Mouse (Mus musculus) spleen, adult 2 months (tissue): Measurements from ENCODE around the gene Gm20388. TPM values are rescaled to one million over a fixed set of nuclear protein-coding genes. Genes with fewer than 3 reads are reported as not detected.

Experiments used
- DNase-seq, 2 experiments: peaks; one replicate each; pipeline versions ENCODE4 v3.0.0 to v3.0.0-alpha.2; 2012 to 2021; ENCODE audit warnings: low spot score in 2 of 2, low read depth in 1 of 2
- H3K27ac ChIP-seq: fragments of 200-500 bp; 2 replicates; pipeline ENCODE4 v1.5.1; 2012; ENCODE audit warnings: low read length, inconsistent platforms; ENCODE audit not compliant: insufficient read depth
- H3K27me3 ChIP-seq: fragments of 200-500 bp; 2 replicates; pipeline ENCODE4 v1.6.1; 2012; ENCODE audit warnings: mild to moderate bottlenecking, moderate library complexity, low read length, inconsistent platforms; ENCODE audit not compliant: control insufficient read depth, insufficient read depth
- H3K36me3 ChIP-seq: fragments of 200-500 bp; 2 replicates; pipeline ENCODE4 v1.6.1; 2012; ENCODE audit warnings: mild to moderate bottlenecking, low read length, inconsistent platforms; ENCODE audit not compliant: control insufficient read depth, insufficient read depth
- H3K4me1 ChIP-seq: fragments of 200-500 bp; 2 replicates; pipeline ENCODE4 v1.6.1; 2011; ENCODE audit warnings: inconsistent platforms; ENCODE audit not compliant: control insufficient read depth, insufficient read depth, insufficient read length
- H3K4me3 ChIP-seq: fragments of 200-500 bp; 2 replicates; pipeline ENCODE4 v1.5.1; 2011; ENCODE audit warnings: mild to moderate bottlenecking, inconsistent platforms; ENCODE audit not compliant: insufficient read depth, insufficient read length; ENCODE audit errors: extremely low read depth
- CTCF ChIP-seq: fragments of 200-500 bp; IDR thresholded peaks from 2 replicates; pipeline ENCODE4 v1.5.1; 2011; ENCODE audit warnings: mild to moderate bottlenecking, inconsistent platforms; ENCODE audit not compliant: insufficient read depth, insufficient read length, insufficient replicate concordance; ENCODE audit errors: extremely low read depth
- POLR2A ChIP-seq: fragments of 200-500 bp; IDR thresholded peaks from 2 replicates; pipeline ENCODE4 v1.6.1; 2011; ENCODE audit warnings: low read depth, low read length, inconsistent platforms
- WGBS: fragments of 180-500 bp; shearing (Covaris S2); methylation state at CpG from one replicate; pipeline ENCODE4 v1.1.7; 2018; 5-methylcytosine and 5-hydroxymethylcytosine counted together
- polyA plus RNA-seq: library from polyadenylated mRNA; depleted of rRNA; stranded (reverse); fragments of >200 nt; gene quantifications from 2 replicates; pipeline ENCODE4 v1.2.3, GENCODE M21; 2012

Gm20388 gene
- polyA plus RNA-seq, 1 experiment = 26.1 TPM

DNA sequence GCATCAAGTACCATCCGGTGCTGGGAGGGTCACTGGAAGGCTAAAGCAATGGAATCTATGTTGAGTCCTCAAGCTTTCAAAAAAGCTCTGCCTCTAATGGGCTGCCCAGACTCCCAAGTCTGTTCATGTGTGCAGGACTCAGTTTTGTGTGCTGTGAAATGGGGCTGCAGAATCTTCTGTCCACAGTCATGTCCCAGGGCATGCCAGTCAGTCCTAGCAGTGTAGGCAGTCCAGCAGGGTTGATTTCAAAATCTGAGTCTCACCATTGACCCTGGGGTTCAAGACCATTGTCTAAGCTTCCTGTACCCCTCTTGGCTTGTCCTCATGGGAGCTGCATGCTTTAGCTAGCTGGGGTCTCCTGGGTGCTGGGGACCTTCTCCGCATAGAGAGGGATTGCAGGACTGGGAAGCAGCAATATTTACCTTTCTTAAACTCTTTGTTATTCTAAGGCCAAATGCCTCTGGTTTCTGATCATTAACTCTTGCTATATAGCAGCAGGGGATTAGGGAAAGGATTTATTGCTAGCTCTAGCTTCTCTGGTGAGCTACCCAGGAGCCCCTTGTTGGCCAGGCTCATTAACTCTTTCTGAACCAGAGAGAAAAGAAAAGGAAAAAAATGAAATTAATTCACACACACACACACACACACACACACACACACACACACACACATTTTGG lies 94.2 kb downstream of the Gm20388 start:
- no peaks in the 10 kb centered on the region for H3K36me3 ChIP-seq
- H3K27me3 ChIP-seq = no peaks in the 10 kb centered on the region
- no peak overlapping the region for H3K27ac ChIP-seq
- no peaks in the 10 kb centered on the region for H3K4me1 ChIP-seq
- no peak overlapping the region for H3K4me3 ChIP-seq
- no peak for DNase-seq
- no peak for TF ChIP-seq CTCF
- TF ChIP-seq POLR2A = no peak
- 89% methylated on average over 2 of the region's 2 CpGs for WGBS

DNA sequence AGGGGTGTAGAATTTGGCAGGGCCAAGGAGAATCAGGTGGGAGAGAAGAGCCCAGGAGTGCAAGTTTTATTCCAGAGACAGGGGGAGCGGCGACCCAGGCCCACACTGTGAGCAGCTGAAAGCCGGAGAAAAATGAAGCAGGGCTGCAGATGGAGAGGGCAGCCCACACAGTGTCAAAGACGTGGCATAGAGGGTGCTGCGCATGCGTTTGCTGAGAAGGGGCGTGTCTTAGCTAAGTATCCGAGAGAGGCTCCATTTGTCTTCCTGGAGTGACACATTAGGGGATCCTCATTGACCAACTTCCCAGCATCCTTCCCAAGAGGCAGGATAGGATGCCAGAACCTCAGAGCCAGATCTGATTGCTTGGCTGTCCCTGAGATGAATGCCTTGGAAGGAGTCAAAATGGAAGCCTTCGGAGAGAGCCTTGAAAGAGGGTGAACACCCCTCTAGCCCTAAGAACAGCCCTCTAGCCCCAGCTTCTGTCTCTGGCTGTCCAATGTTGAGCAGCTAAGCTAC lies 96.1 kb downstream of the Gm20388 start:
- TF ChIP-seq CTCF = no peak
- TF ChIP-seq POLR2A = no peak
- no peaks in the 10 kb centered on the region for H3K4me1 ChIP-seq
- 86% methylated on average over 9 of the region's 9 CpGs for WGBS
- no peak overlapping the region for H3K27ac ChIP-seq
- H3K4me3 ChIP-seq = no peak overlapping the region
- H3K36me3 ChIP-seq = no peaks in the 10 kb centered on the region
- no peak for DNase-seq
- no peaks in the 10 kb centered on the region for H3K27me3 ChIP-seq

DNA sequence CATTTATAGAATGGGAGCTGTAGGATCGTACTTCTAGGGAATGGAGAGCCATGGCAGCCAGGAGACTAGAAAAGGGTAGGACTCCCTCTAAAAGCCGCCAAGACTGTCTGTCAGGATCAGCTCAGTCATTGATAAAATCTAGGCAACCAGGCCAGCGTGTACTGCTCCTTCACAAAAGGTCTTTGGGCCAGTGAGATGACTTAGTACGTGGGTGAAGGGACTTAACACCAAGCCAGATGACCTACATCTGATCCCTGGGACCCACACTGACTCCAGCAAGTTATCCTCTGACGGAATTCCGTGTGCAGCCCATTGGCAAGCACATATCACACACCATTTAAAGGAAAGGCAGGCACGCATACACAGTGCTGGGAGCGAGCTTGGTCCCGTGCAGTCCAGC lies 96.5 kb downstream of the Gm20388 start:
- no peak overlapping the region for H3K4me3 ChIP-seq
- H3K27ac ChIP-seq = no peak overlapping the region
- no peaks in the 10 kb centered on the region for H3K27me3 ChIP-seq
- no peaks in the 10 kb centered on the region for H3K36me3 ChIP-seq
- TF ChIP-seq POLR2A = no peak
- TF ChIP-seq CTCF = no peak
- H3K4me1 ChIP-seq = no peaks in the 10 kb centered on the region
- WGBS = 87% methylated on average over 9 of the region's 9 CpGs
- DNase-seq = no peak

DNA sequence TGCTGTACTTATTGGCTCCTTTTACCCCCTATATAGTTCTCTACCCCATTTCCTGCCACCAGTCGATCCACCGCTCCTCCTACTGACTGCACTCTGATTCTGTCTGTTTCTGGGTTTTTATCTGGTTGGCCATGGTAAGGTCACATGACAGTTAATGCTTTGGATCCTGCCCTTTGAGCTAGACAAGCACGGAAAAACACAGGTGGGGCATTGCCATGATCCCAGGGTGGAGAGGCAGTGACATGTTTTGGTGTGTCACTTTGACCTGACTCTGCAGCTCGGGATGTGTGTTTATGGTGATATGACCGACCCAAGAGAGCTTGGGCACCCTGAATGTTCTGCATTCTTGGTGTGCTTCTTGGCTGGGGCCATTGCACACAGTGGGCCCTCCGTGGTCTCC lies 98.6 kb downstream of the Gm20388 start:
- H3K4me1 ChIP-seq = peaks cover 2% of the 10 kb centered on the region; the same call in 1 of the 2 replicates
- TF ChIP-seq CTCF (no peak), POLR2A (no peak)
- no peak overlapping the region for H3K27ac ChIP-seq
- no peak overlapping the region for H3K4me3 ChIP-seq
- DNase-seq = no peak
- H3K36me3 ChIP-seq = no peaks in the 10 kb centered on the region
- no peaks in the 10 kb centered on the region for H3K27me3 ChIP-seq
- 83% methylated on average over 6 of the region's 6 CpGs for WGBS

DNA sequence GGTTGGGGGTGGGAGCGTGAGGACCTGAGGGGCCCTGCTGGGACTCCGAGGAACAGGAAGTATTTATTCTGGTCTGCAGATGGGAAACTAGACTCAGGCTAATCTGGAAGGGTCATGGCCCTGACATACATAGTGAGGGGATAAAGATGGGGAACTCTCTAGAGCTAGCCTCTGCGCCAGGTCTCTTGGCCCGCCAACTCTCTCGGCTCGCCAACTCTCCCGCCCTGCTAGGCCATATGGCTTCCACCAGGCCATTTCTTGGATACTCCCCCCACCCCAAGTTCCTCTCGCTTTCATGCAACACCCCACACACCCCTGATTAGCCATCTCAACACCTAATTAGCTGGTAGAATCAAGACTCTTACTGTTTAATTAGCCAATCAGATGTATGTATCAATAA lies 101.8 kb downstream of the Gm20388 start:
- H3K4me3 ChIP-seq = no peak overlapping the region
- no peaks in the 10 kb centered on the region for H3K36me3 ChIP-seq
- WGBS = 86% methylated on average over 8 of the region's 8 CpGs
- H3K27ac ChIP-seq = no peak overlapping the region
- no peaks in the 10 kb centered on the region for H3K27me3 ChIP-seq
- TF ChIP-seq POLR2A (no peak), CTCF (no peak)
- peaks cover 5% of the 10 kb centered on the region for H3K4me1 ChIP-seq
- DNase-seq = no peak

DNA sequence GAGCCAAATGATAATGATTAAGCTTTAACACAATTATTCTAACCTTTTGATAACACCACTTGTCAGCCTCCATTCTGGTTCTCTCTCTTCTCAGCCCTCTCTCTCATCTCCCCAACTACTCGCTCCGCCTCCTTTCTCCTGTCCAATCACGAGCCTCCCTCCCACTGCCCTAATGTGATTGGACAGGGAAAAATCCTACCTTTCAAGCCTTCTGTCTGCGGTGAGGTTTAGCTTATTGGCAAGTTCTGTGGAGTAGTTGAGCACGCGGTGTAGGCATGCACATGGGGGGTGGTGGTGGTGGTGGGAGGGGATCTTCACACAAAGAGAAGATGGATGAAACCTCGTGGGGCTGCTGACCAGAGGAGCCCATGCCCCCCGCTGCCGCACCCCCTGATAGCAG lies 102.3 kb downstream of the Gm20388 start:
- Histone ChIP-seq H3K27me3 (no peaks in the 10 kb centered on the region), H3K27ac (no peak overlapping the region), H3K4me3 (no peak overlapping the region), H3K36me3 (no peaks in the 10 kb centered on the region), H3K4me1 (peaks cover 5% of the 10 kb centered on the region)
- WGBS = 59% methylated on average over 9 of the region's 9 CpGs
- TF ChIP-seq CTCF (no peak), POLR2A (no peak)
- no peak for DNase-seq

DNA sequence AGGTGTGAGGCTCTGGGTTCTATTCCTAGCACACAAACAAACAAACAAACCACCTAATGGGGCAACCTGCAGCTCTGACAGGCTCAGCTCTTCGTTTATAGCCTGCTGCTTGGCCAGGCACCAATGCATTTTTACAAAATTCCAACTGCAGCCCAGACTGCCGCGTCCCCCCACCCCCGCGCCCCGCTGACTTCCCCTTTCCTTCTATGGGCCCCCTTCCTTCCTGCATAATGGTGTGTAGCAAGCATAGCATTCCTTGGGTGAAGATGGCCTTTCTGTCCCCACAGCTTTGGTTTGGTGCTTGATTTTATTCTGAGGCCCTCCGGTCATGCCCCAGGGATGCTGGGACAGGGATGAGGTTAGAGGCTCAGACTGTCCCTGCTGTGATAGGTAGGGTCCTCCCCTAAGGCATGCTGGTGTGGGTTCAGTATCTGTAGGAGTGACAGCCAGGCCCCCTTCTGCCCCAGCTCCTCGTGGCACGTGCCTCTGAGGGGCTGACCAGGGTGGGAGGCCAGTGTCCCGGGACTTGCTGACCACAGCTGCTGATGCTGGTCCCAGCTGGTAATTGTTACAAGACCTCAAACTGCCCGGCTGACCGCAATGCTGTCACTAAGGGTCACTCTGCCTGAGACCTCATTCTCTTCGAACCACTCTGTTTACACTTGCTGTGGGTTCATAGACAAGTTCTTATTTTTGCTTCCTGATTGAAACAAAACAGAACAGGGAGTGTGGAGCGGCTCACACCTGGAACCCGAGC lies 103.8 kb downstream of the Gm20388 start:
- H3K4me1 ChIP-seq = peaks cover 5% of the 10 kb centered on the region
- no peaks in the 10 kb centered on the region for H3K36me3 ChIP-seq
- TF ChIP-seq POLR2A (no peak), CTCF (no peak)
- no peaks in the 10 kb centered on the region for H3K27me3 ChIP-seq
- 32% methylated on average over 15 of the region's 15 CpGs for WGBS
- H3K4me3 ChIP-seq = no peak overlapping the region
- no peak overlapping the region for H3K27ac ChIP-seq
- DNase-seq = no peak
